Mouse (Mus musculus) liver, adult 2 months (tissue): ENCODE results near the gene Ero1lb.
"Not testable (repeated sequence)": the region's sequence is repeated elsewhere in the genome, so short reads cannot be mapped to it uniquely, and the experiment has no call there.

ENCODE experiments used
- CTCF ChIP-seq: fragments of 200-500 bp; IDR thresholded peaks from 2 replicates; pipeline ENCODE4 v1.5.1; 2011; ENCODE audit warnings: low read depth, low read length, control low read depth
- POLR2A ChIP-seq: fragments of 200-500 bp; IDR thresholded peaks from 2 replicates; pipeline ENCODE4 v1.6.1; 2011; ENCODE audit warnings: low read length, control low read depth; ENCODE audit not compliant: insufficient read depth; ENCODE audit errors: extremely low read depth

DNA sequence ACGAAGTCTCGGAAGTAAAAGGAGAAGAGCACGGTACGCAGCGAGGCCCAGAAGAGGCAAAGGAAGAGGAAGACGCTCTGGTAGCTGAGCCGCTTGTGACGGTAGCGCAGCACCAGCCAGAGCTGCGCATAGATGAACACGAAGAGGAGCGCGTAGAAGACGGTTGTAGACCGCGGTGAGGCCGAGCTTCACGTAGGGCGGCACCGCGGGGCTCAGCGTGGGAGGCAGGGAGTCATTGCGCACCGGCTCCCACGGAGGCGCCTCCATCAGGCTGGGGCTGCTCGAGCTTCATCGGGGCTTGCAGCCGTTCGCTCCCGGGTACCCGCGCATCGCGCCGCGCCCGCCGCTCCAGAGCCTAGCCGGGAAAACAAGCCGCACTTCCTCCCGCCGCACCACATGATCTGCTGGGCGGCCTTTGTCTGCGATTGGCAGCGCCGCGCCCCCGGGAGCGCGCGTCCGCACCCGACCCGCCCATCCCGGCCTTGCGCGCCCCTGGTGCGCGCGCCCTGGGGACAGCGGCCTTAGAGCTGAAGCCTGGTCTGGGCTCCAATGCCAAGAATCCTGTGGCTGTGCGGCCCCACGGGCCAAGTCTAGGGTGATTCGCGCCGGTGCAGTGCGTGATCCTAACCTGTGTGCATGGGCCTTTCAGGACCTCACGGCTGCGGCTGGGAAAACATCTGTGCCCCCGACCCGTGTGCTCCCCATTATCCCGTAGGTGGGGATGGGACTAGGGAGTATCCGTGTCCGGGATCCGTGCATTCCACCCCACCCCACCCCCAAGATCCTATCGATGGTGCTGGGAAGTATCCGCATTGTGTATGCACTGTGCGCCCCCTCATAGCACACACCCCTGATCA lies 84.6 kb downstream of the Ero1lb start:
- not testable (repeated sequence) for TF ChIP-seq POLR2A, CTCF
